In genomic region chrX:169062555-169062954, GRCm38 (mm10) we compare ENCODE assay signal across 25 mouse cellular contexts.
"Had no signal": no experiment of that assay in that cellular context is flagged by ENCODE, and none has a peak within 500 bp of the region (broad histone marks: within the 10 kb centered on the region; RNA-seq: fewer than 3 reads in every experiment).

No protein-coding gene starts in this region.

- H3K4me1 ChIP-seq: heart, embryonic 10.5 days; heart, embryonic 12.5 days; hindbrain, embryonic 13.5 days; hindbrain, embryonic 15.5 days; kidney, embryonic 15.5 days; limb, embryonic 13.5 days; limb, embryonic 15.5 days had no signal

- H3K27ac ChIP-seq: gastrocnemius, adult 2 months; heart, embryonic 10.5 days; hindbrain, embryonic 13.5 days; hindbrain, embryonic 15.5 days; kidney, embryonic 15.5 days; kidney, postnatal 0 days; limb, embryonic 13.5 days; limb, embryonic 15.5 days; liver, embryonic 13.5 days; liver, embryonic 15.5 days had no signal

- H3K4me2 ChIP-seq: heart, embryonic 12.5 days; hindbrain, embryonic 13.5 days; hindbrain, embryonic 15.5 days; kidney, embryonic 15.5 days; limb, embryonic 13.5 days; limb, embryonic 15.5 days; liver, embryonic 13.5 days; liver, embryonic 15.5 days had no signal

- H3K9me3 ChIP-seq: heart, embryonic 10.5 days; heart, embryonic 12.5 days; hindbrain, embryonic 13.5 days; hindbrain, embryonic 15.5 days; kidney, embryonic 15.5 days; limb, embryonic 13.5 days; limb, embryonic 15.5 days; liver, embryonic 13.5 days; liver, embryonic 15.5 days had no signal

- H3K27me3 ChIP-seq: heart, embryonic 12.5 days; liver, embryonic 13.5 days had no signal

- DNase-seq: gastrocnemius, adult 2 months; gastrocnemius, postnatal 10 days; gastrocnemius, postnatal 25 days; heart, adult 18-20 months; heart, postnatal 10 days; heart, postnatal 4 days; kidney, adult 11 months; kidney, adult 2 months; kidney, adult 9 months; kidney, postnatal 14 days; kidney, postnatal 36 days; layer of hippocampus, adult 9-11 months; layer of hippocampus, postnatal 36 days; left cerebral cortex, postnatal 4 days; liver, embryonic 13.5 days had no signal

- H3K9ac ChIP-seq: heart, embryonic 12.5 days; hindbrain, embryonic 13.5 days; hindbrain, embryonic 15.5 days; kidney, embryonic 15.5 days; limb, embryonic 13.5 days; limb, embryonic 15.5 days; liver, embryonic 13.5 days; liver, embryonic 15.5 days had no signal

- H3K4me3 ChIP-seq: gastrocnemius, adult 2 months; heart, embryonic 10.5 days; heart, embryonic 12.5 days; hindbrain, embryonic 13.5 days; hindbrain, embryonic 15.5 days; kidney, embryonic 15.5 days; limb, embryonic 13.5 days; limb, embryonic 15.5 days; liver, embryonic 13.5 days; liver, embryonic 15.5 days had no signal

- H3K36me3 ChIP-seq: heart, embryonic 10.5 days; heart, embryonic 12.5 days; hindbrain, embryonic 13.5 days; hindbrain, embryonic 15.5 days; kidney, embryonic 15.5 days; limb, embryonic 13.5 days; limb, embryonic 15.5 days; liver, embryonic 13.5 days; liver, embryonic 15.5 days had no signal

- ATAC-seq: intestine, embryonic 16.5 days had no signal
